Mouse (Mus musculus): Measurements from ENCODE around the gene Sirt7.
A peak's percentile ranks its signal among the peaks of the same experiment; 100 is the strongest.

Gene Sirt7

GRCm38 (mm10) chr11:120625152-120625775 is at the start of gene Sirt7:
Gene Sirt7, minus strand, starts transcription at chr11:120625240.
- no peak for DNase-seq

GRCm38 (mm10) chr11:120673594-120674122 is 48.6 kb upstream of the Sirt7 start:
- DNase-seq: peak in 1 of 2 experiments; percentile 31

GRCm38 (mm10) chr11:120672687-120673593 is 47.9 kb upstream of the Sirt7 start, which contains the start of gene Aspscr1:
Gene Aspscr1, plus strand, starts transcription at chr11:120672973.
- peak; percentile 98 to 99 for DNase-seq

- DNase-seq: peak in 1 of 2 experiments; percentile 49
These were observed 41.6 kb upstream of the Sirt7 start for GRCm38 (mm10) chr11:120666617-120667016.

GRCm38 (mm10) chr11:120665406-120665805 is 40.4 kb upstream of the Sirt7 start:
- peak in 1 of 2 experiments; percentile 40 for DNase-seq

- no peak for DNase-seq
These were observed 38.7 kb upstream of the Sirt7 start for GRCm38 (mm10) chr11:120663714-120664113.

- no peak for DNase-seq
These were observed 37.7 kb upstream of the Sirt7 start for GRCm38 (mm10) chr11:120662759-120663158.

GRCm38 (mm10) chr11:120661076-120661460 is 36.0 kb upstream of the Sirt7 start, which contains the start of gene Notum:
Gene Notum, minus strand, starts transcription at chr11:120661175.
- no peak for DNase-seq

- DNase-seq: peak; percentile 37 to 82
These were observed 35.4 kb upstream of the Sirt7 start for GRCm38 (mm10) chr11:120660301-120661075.

- DNase-seq: peak; percentile 15 to 65
These were observed 34.7 kb upstream of the Sirt7 start for GRCm38 (mm10) chr11:120659509-120660300.

- DNase-seq: peak; percentile 87 to 92
These were observed 33.9 kb upstream of the Sirt7 start for GRCm38 (mm10) chr11:120658876-120659410.

GRCm38 (mm10) chr11:120657301-120657700 is 32.3 kb upstream of the Sirt7 start:
- peak; percentile 64 to 88 for DNase-seq

GRCm38 (mm10) chr11:120654741-120655140 is 29.7 kb upstream of the Sirt7 start:
- peak; percentile 30 to 62 for DNase-seq

- no peak for DNase-seq
These were observed 26.8 kb upstream of the Sirt7 start for GRCm38 (mm10) chr11:120651872-120652271.

- peak; percentile 34 to 57 for DNase-seq
These were observed 23.0 kb upstream of the Sirt7 start, which contains the start of gene Myadml2 for GRCm38 (mm10) chr11:120648001-120648476. Gene Myadml2, minus strand, starts transcription at chr11:120648158.

- peak in 1 of 2 experiments; percentile 35 for DNase-seq
These were observed 22.2 kb upstream of the Sirt7 start for GRCm38 (mm10) chr11:120647047-120647830.

GRCm38 (mm10) chr11:120643601-120643987 is 18.6 kb upstream of the Sirt7 start, which contains the start of gene Pycr1:
Gene Pycr1, minus strand, starts transcription at chr11:120643769.
- peak; percentile 95 to 96 for DNase-seq

- DNase-seq: peak in 1 of 2 experiments; percentile 44
These were observed 18.0 kb upstream of the Sirt7 start for GRCm38 (mm10) chr11:120642939-120643600.

- no peak for DNase-seq
These were observed 16.8 kb upstream of the Sirt7 start for GRCm38 (mm10) chr11:120641869-120642268.

- peak in 1 of 2 experiments; percentile 27 for DNase-seq
These were observed 16.2 kb upstream of the Sirt7 start for GRCm38 (mm10) chr11:120641255-120641654.

All from kidney, postnatal 25 days (tissue).